Mouse (Mus musculus) stomach, postnatal 0 days (tissue): ENCODE data around the gene Ndufa12. TPM values are rescaled to one million over a fixed set of nuclear protein-coding genes. Genes with fewer than 3 reads are reported as not detected.

Experiments used
- ATAC-seq: fragments of 200-750 bp; cut with Nextera tagmentation; 2 replicates; pipeline ENCODE4 v1.8.0; 2017; ENCODE audit not compliant: low FRiP score, low TSS enrichment
- DNase-seq: peaks from one replicate; pipeline ENCODE4 v3.0.0-alpha.2; 2016; ENCODE audit warnings: low spot score
- H3K27ac ChIP-seq: fragments of 300-500 bp; sonication (generic); replicated peaks from 2 replicates; pipeline ENCODE4 v1.5.1; 2014; ENCODE audit warnings: mild to moderate bottlenecking, control low read depth
- H3K27me3 ChIP-seq: fragments of 300-500 bp; sonication (generic); 2 replicates; pipeline ENCODE4 v1.6.1; 2014; ENCODE audit warnings: low read length; ENCODE audit not compliant: control insufficient read depth, insufficient read depth
- H3K36me3 ChIP-seq: fragments of 300-500 bp; sonication (generic); 2 replicates; pipeline ENCODE4 v1.6.1; 2014; ENCODE audit warnings: low read length, mixed read lengths; ENCODE audit not compliant: control insufficient read depth, insufficient read depth
- H3K4me1 ChIP-seq: fragments of 300-500 bp; sonication (generic); replicated peaks from 2 replicates; pipeline ENCODE4 v1.6.1; 2014; ENCODE audit warnings: antibody characterized with exemption; ENCODE audit not compliant: control insufficient read depth, insufficient read depth
- H3K4me2 ChIP-seq: fragments of 300-500 bp; sonication (generic); replicated peaks from 2 replicates; pipeline ENCODE4 v1.6.1; 2014; ENCODE audit warnings: low read depth, mild to moderate bottlenecking, control low read depth, moderate library complexity
- H3K4me3 ChIP-seq: fragments of 300-500 bp; sonication (generic); 2 replicates; pipeline ENCODE4 v1.5.1; 2014; ENCODE audit warnings: low read depth, low read length, control low read depth
- H3K9ac ChIP-seq: fragments of 300-500 bp; sonication (generic); 2 replicates; pipeline ENCODE4 v1.6.1; 2014; ENCODE audit warnings: mild to moderate bottlenecking, low read length, control low read depth, mixed read lengths
- H3K9me3 ChIP-seq: fragments of 300-500 bp; sonication (generic); 2 replicates; pipeline ENCODE4 v1.6.1; 2016; ENCODE audit warnings: low read length; ENCODE audit not compliant: control insufficient read depth
- CTCF ChIP-seq: IDR thresholded peaks from 2 replicates; pipeline ENCODE4 v1.5.1; 2016; ENCODE audit warnings: antibody characterized with exemption, low read depth, mild to moderate bottlenecking, moderate library complexity
- EP300 ChIP-seq: optimal IDR thresholded peaks from 2 replicates; pipeline ENCODE3; 2016; ENCODE audit warnings: antibody characterized with exemption
- WGBS: fragments of 180-500 bp; shearing (Covaris S2); extraction: QIAGEN DNeasy Blood & Tissue Kit; methylation state at CpG from one replicate; pipeline ENCODE4 v1.1.7; 2014; 5-methylcytosine and 5-hydroxymethylcytosine counted together
- polyA plus RNA-seq: library from polyadenylated mRNA; unstranded; fragments of >200 nt; fragmentation: Nextera tagmentation; extraction: Ambion mirVana; gene quantifications from 2 replicates; pipeline ENCODE4 v1.2.1, GENCODE M21; 2015

Ndufa12 gene
- polyA plus RNA-seq, 1 experiment from 2014 or later = 448 TPM

DNA sequence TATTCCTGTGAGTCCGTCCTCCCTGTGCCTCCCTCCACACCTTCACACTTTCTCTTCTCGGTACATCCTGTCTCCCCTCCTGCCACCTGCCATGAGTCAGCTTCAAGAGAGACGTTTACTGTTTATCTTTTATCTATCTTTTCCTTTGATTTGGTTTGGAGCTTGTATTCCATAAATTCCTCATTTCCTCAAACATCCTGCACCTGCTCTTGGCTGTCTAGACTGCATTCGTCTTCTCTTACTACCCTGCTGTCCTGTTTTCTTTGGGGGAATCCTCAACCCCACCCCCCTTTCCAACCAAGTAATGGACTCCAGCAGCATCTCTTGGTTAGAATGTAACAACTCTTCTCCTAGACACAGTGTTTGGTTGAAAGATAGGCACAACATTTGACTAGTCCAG, 36.7 kb downstream of the Ndufa12 start:
- Histone ChIP-seq H3K4me1 (no peaks in the 10 kb centered on the region), H3K36me3 (no peaks in the 10 kb centered on the region), H3K9ac (no peak overlapping the region), H3K27me3 (no peaks in the 10 kb centered on the region), H3K27ac (no peak overlapping the region), H3K9me3 (no peaks in the 10 kb centered on the region), H3K4me2 (no peak overlapping the region), H3K4me3 (no peak overlapping the region)
- ATAC-seq = no peak
- 16% methylated on average over 4 of the region's 4 CpGs for WGBS
- TF ChIP-seq EP300 (no peak), CTCF (no peak)
- no peak for DNase-seq

DNA sequence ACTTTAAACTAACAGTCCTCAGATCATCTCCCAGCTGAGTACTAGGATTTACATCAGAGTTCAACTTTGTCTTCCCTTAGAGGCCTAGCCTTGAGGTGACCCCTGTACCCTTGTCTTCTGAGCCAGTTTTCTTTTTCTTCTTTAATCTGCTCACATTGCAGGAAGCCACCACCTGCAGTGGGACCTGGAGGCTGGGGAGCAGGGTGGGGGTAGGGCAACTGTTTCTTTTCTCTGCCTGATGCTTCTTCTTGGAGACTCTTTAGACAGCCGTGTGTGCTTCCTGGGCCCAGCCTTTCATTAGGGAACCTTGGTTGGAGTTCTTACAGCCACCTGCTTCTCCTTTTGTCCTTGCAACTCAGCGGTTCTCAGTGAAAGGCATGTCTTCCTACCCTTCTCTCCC, 42.8 kb downstream of the Ndufa12 start:
- Histone ChIP-seq H3K9me3 (no peaks in the 10 kb centered on the region), H3K27ac (no peak overlapping the region), H3K27me3 (no peaks in the 10 kb centered on the region), H3K4me1 (no peaks in the 10 kb centered on the region), H3K9ac (no peak overlapping the region), H3K36me3 (no peaks in the 10 kb centered on the region), H3K4me3 (no peak overlapping the region), H3K4me2 (no peak overlapping the region)
- WGBS = 56% methylated on average over 2 of the region's 2 CpGs
- DNase-seq (no peak), ATAC-seq (no peak)
- TF ChIP-seq CTCF = no peak
- no peak for TF ChIP-seq EP300

DNA sequence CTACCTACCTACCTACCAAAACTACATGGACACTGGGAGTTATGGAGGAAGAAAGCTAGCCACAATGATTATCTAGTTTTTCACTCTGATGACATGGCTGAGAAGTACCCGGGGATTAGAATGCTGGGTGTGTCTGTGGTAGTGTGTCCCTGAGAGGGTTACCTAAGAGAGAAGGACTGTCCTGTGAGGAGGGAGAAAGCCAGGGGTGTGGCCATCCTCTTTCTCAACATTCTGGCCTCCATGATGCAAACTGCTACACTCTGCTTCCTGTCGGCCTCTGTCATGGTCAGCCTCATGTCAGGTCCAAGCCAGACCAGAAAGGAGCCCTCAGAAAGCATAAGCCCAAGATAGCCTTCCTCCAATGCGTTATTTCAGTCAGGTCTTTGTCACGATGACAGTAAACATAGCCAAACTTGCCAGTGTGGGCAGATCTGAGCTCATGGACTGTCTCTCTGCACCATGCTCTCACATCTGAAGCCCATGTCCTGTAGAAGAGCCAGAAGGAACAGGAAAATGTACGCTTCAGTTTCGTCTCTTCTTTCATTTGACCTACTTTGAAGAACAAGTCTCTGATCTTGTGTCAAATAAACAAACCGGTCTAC, 49.3 kb downstream of the Ndufa12 start:
- H3K4me1 ChIP-seq = no peaks in the 10 kb centered on the region
- no peak overlapping the region for H3K4me3 ChIP-seq
- no peak overlapping the region for H3K4me2 ChIP-seq
- ATAC-seq = no peak
- H3K9ac ChIP-seq = no peak overlapping the region
- H3K27me3 ChIP-seq = no peaks in the 10 kb centered on the region
- TF ChIP-seq CTCF (no peak), EP300 (no peak)
- H3K27ac ChIP-seq = no peak overlapping the region
- WGBS = 75% methylated on average over 7 of the region's 7 CpGs
- no peaks in the 10 kb centered on the region for H3K9me3 ChIP-seq
- no peak for DNase-seq
- no peaks in the 10 kb centered on the region for H3K36me3 ChIP-seq

DNA sequence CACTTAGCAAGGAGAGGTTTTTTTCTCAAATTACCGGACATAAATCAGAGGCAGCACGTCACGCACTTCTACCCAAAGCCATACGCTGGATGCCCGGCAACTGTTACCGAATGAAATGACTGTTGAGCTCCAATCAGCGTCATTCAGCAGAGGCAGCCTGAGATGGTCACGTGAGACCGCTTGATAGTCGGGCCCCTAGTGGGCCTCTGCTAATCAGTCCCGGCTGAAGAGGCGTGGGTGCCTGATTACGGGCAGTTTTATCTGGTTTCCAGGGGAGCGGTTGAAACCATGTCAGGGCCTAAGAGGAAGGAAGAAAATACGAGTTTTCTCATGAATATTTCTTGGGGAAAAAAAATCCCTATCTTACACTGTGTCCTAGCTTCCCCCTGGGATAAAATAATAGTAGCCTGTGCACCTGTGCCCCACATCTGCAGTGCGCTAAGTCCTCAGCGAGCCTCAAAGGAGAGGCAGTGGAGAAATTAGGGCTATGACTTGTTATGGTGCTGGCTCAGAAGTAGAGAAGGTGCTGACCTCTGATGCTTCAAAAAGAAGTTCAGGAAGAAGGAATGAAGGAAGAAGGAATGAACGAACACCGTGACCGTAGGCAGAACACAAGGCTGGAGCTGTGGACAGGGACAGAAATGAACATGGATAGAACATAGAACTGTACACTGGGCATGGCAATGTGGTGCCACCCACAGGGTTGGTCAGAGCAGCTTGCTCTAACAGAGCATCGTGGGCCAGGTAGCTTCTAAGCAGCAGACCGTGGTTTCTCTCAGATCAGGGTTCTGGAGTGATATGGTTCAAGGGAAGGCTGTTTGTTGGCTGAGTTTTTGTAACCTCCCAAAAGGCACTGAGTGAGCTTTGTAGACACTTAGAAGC, 51.3 kb downstream of the Ndufa12 start:
- Histone ChIP-seq H3K4me1 (no peaks in the 10 kb centered on the region), H3K9me3 (no peaks in the 10 kb centered on the region), H3K4me2 (no peak overlapping the region), H3K4me3 (no peak overlapping the region), H3K9ac (no peak overlapping the region), H3K36me3 (no peaks in the 10 kb centered on the region), H3K27me3 (no peaks in the 10 kb centered on the region), H3K27ac (no peak overlapping the region)
- ATAC-seq (peak; percentile 94), DNase-seq (peak; percentile 74)
- 42% methylated on average over 22 of the region's 22 CpGs for WGBS
- TF ChIP-seq EP300 (no peak), CTCF (no peak)

DNA sequence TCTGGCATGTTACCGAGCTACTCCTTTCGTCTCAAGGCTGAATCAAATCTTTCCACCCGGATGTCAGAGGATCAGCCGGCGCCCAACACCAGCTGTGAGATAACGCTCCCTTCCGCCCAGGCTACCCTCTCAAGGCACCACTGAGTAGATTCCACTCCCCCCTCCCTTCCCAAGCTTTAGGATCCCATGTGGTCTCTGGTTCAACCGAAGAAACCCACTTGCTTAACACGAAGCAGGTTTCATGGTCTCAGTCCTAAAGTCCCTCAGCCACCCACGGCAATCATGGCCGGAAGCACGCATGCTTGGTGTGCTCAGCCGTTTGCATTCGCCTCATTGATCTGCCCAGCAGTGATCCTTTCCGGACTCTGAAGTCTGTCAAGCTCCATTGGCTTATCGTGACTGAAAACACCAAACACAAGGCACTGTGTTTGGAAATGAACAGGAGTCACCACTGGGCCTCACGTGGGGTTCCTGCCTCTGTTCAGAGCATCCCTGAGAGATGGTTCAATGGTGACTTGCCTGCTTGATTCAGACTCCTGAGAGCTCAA, 54.8 kb downstream of the Ndufa12 start:
- ATAC-seq = no peak
- Histone ChIP-seq H3K9me3 (no peaks in the 10 kb centered on the region), H3K27ac (no peak overlapping the region), H3K4me2 (no peak overlapping the region), H3K27me3 (no peaks in the 10 kb centered on the region), H3K4me1 (no peaks in the 10 kb centered on the region), H3K9ac (no peak overlapping the region), H3K4me3 (no peak overlapping the region), H3K36me3 (no peaks in the 10 kb centered on the region)
- WGBS = 81% methylated on average over 17 of the region's 17 CpGs
- DNase-seq = no peak
- no peak for TF ChIP-seq CTCF
- TF ChIP-seq EP300 = no peak

DNA sequence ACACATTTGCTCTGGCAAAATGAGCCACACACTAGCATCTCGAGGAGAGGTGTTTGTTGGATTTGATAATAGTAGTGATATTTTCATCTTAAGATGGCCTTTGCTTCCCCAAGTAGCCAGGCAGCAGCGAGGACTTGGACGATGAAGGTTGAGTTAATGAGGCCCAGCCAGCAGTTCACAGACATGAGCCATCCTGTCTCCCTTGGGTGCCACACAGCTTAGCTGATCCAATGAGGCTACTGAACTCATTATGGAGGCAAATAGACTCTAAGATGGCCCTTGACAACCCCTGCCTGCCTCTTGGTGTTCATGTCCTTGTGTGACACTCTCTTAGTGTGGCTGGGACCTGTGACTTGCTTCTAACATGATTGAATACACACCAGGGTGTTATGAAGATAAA, 56.2 kb downstream of the Ndufa12 start:
- Histone ChIP-seq H3K27ac (no peak overlapping the region), H3K4me3 (no peak overlapping the region), H3K4me1 (no peaks in the 10 kb centered on the region), H3K4me2 (no peak overlapping the region), H3K27me3 (no peaks in the 10 kb centered on the region), H3K9me3 (no peaks in the 10 kb centered on the region), H3K36me3 (no peaks in the 10 kb centered on the region), H3K9ac (no peak overlapping the region)
- TF ChIP-seq EP300 = no peak
- no peak for TF ChIP-seq CTCF
- no peak for DNase-seq
- no peak for ATAC-seq
- WGBS = 62% methylated on average over 3 of the region's 3 CpGs
